Mouse (Mus musculus) thymus, adult 2 months (tissue): ENCODE measurements at regions not wholly inside any gene's neighbourhood (a gene's known extent, or its start where the extent isn't known, plus 50 kb on each side); places are given as distances from the start of the nearest gene placed in this dataset.

ENCODE experiments used
- CTCF ChIP-seq: fragments of 200-500 bp; IDR thresholded peaks from 2 replicates; pipeline ENCODE4 v1.5.1; 2012; ENCODE audit warnings: mild to moderate bottlenecking, control low read depth, low read length, moderate library complexity, borderline replicate concordance; ENCODE audit not compliant: control insufficient read depth, poor library complexity, insufficient read depth; ENCODE audit errors: extremely low read depth
- POLR2A ChIP-seq: fragments of 200-500 bp; IDR thresholded peaks from 2 replicates; pipeline ENCODE4 v1.6.1; 2012; ENCODE audit warnings: mild to moderate bottlenecking, low read length, control low read depth, moderate library complexity; ENCODE audit not compliant: control insufficient read depth, poor library complexity, insufficient read depth; ENCODE audit errors: extremely low read depth

DNA sequence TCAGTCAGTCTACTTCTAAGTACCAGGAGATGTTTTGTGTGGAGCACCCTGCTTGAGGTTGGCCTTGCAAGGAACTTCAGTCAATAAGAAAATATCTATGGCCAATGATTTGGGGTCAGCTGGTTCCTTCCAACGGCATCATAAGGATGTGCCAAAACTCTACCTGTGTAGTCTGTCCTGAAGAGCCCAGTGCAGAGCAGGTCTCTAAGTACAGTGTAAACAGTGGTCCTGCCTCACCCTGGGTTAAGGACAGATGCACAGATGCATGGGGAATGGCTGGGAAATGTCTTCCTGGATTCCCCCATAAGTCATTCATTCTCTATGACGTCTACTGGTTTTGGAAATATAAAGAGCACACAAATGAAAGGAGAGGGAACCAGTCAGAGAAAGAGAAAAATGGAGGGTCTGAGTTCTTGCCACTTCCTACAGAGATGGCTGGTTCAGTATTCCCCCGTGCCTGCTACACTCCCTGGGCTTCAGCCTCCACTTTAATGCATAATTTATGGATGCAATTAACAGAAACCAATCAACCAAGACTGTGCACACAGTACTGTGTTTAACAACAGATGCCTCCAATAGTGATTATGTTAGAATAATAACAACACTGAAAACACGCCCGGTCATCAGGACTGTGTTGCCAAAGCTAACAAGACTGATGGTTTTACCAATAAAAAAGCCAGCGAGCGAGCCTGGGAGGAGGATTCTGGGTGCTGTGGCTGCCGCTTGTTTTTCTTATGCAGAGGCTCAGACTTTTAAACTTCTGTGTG, 537.9 kb upstream of the Tmem132c start:
- TF ChIP-seq CTCF (no peak), POLR2A (no peak)
